Mouse (Mus musculus): ENCODE measurements at regions not wholly inside any gene's neighbourhood (a gene's known extent, or its start where the extent isn't known, plus 50 kb on each side); places are given as distances from the start of the nearest gene placed in this dataset.

DNA sequence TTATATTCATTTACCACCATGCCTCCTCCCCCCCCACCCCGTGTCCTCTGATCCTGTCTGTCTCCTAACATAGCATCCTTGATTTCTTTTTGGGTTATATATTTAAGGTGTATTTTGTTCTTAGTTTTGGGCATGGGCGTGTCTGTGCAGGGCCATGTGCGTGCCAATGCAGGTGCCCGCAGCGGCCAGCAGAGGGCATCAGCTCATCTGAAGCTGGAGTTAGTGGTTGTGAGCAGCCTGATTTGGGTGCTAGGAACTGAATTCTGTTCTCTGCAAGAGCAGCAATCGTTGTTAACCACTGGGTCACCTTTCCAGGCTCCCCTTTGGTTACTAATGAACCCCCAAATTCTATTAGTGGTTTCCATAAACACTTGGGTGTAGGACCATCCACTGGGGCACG, 167.5 kb upstream of the Zfp64 start:
- WGBS: 90% methylated on average over 7 of the region's 7 CpGs
- no peaks in the 10 kb centered on the region; the same call in 1 of the 2 replicates for H3K9me3 ChIP-seq (replicated peaks; ENCODE audit: control insufficient read depth, low read length, poor library complexity, severe bottlenecking)
- no peak for ATAC-seq
- H3K4me3 ChIP-seq (ENCODE audit: low read depth, low read length): no peak overlapping the region
- no peak overlapping the region for H3K9ac ChIP-seq (ENCODE audit: low read depth, low read length)
- no peak overlapping the region for H3K27ac ChIP-seq (ENCODE audit: low read length)
- H3K4me1 ChIP-seq (ENCODE audit: control insufficient read depth, insufficient read depth, low read length): no peaks in the 10 kb centered on the region
- no peaks in the 10 kb centered on the region for H3K36me3 ChIP-seq (ENCODE audit: control insufficient read depth, insufficient read depth, low read length)
- H3K4me2 ChIP-seq (ENCODE audit: low read length): no peak overlapping the region
- H3K27me3 ChIP-seq (ENCODE audit: control insufficient read depth, insufficient read depth, low read depth, low read length): no peaks in the 10 kb centered on the region

DNA sequence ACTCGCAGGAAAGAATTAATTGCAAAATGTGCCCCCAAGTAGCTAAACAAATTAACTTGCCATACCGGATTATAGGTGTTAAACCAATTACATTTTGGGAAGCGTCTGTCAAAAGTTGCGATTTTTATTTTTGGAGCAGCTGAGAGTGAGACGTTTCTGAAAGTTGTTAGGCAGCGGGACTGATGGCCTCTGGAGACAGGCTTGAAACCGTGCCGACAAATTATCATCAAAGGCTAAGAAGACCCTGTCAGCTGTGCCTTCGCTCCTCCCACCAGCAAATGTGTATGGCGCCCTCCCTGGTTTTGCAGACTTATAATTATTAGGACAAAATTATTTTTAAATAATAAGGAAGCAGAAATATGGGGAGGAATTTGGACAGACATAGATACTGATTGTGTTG, 161.5 kb upstream of the Zfp64 start:
- Histone ChIP-seq H3K4me3 (ENCODE audit: low read depth, low read length) (no peak overlapping the region), H3K4me1 (ENCODE audit: control insufficient read depth, insufficient read depth, low read length) (no peaks in the 10 kb centered on the region), H3K9ac (ENCODE audit: low read depth, low read length) (no peak overlapping the region), H3K9me3 (replicated peaks; ENCODE audit: control insufficient read depth, low read length, poor library complexity, severe bottlenecking) (no peaks in the 10 kb centered on the region), H3K4me2 (ENCODE audit: low read length) (no peak overlapping the region), H3K27ac (ENCODE audit: low read length) (no peak overlapping the region), H3K36me3 (ENCODE audit: control insufficient read depth, insufficient read depth, low read length) (no peaks in the 10 kb centered on the region), H3K27me3 (ENCODE audit: control insufficient read depth, insufficient read depth, low read depth, low read length) (no peaks in the 10 kb centered on the region)
- no peak for ATAC-seq
- 34% methylated on average over 10 of the region's 10 CpGs for WGBS

DNA sequence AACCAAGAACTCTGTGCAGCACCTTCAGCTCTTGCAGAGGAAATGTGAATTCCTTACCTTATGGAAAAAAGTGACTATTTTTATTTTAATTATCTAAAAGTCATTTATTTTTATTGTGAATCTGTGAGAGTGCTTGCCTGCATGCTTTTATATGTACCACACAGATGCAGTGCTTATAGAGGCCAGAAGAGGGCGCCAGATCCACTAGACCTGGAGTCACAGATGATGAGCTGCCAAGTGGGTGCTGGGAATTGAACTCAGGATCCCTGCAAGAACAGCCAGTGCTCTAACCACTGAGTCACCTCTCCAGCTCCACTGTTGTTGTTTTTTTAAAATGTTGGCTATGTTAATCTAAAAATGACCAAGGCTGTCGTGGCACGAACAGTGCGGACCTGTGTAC, 153.7 kb upstream of the Zfp64 start:
- 85% methylated on average over 4 of the region's 4 CpGs for WGBS
- H3K27ac ChIP-seq (ENCODE audit: low read length): no peak overlapping the region
- H3K4me3 ChIP-seq (ENCODE audit: low read depth, low read length): no peak overlapping the region
- no peaks in the 10 kb centered on the region for H3K9me3 ChIP-seq (replicated peaks; ENCODE audit: control insufficient read depth, low read length, poor library complexity, severe bottlenecking)
- no peak overlapping the region for H3K4me2 ChIP-seq (ENCODE audit: low read length)
- no peak overlapping the region for H3K9ac ChIP-seq (ENCODE audit: low read depth, low read length)
- no peaks in the 10 kb centered on the region for H3K4me1 ChIP-seq (ENCODE audit: control insufficient read depth, insufficient read depth, low read length)
- H3K27me3 ChIP-seq (ENCODE audit: control insufficient read depth, insufficient read depth, low read depth, low read length): no peaks in the 10 kb centered on the region
- no peak for ATAC-seq
- no peaks in the 10 kb centered on the region for H3K36me3 ChIP-seq (ENCODE audit: control insufficient read depth, insufficient read depth, low read length)

DNA sequence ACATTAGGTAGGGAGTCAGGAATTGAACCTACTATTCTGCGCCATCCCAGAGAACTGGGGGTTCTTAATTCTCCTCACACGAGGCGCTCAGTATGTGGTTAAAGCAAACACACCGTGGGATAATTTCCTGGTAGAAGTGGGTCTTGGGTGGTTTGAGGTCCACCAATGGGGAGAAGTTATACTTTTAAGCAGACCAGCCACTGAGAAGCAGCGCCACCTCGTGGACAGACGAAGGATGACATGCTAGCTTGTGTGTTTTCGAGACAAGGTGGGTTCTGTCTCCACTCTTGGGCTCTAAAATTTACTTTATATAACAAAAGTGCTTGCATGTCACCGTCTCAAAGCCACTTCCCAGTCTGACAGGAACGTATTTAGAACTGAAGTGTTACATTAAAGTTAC, 152.7 kb upstream of the Zfp64 start:
- Histone ChIP-seq H3K36me3 (ENCODE audit: control insufficient read depth, insufficient read depth, low read length) (no peaks in the 10 kb centered on the region), H3K4me3 (ENCODE audit: low read depth, low read length) (no peak overlapping the region), H3K4me1 (ENCODE audit: control insufficient read depth, insufficient read depth, low read length) (no peaks in the 10 kb centered on the region), H3K27me3 (ENCODE audit: control insufficient read depth, insufficient read depth, low read depth, low read length) (no peaks in the 10 kb centered on the region), H3K9ac (ENCODE audit: low read depth, low read length) (no peak overlapping the region), H3K9me3 (replicated peaks; ENCODE audit: control insufficient read depth, low read length, poor library complexity, severe bottlenecking) (no peaks in the 10 kb centered on the region), H3K27ac (ENCODE audit: low read length) (no peak overlapping the region), H3K4me2 (ENCODE audit: low read length) (no peak overlapping the region)
- no peak for ATAC-seq
- WGBS: 43% methylated on average over 10 of the region's 10 CpGs

DNA sequence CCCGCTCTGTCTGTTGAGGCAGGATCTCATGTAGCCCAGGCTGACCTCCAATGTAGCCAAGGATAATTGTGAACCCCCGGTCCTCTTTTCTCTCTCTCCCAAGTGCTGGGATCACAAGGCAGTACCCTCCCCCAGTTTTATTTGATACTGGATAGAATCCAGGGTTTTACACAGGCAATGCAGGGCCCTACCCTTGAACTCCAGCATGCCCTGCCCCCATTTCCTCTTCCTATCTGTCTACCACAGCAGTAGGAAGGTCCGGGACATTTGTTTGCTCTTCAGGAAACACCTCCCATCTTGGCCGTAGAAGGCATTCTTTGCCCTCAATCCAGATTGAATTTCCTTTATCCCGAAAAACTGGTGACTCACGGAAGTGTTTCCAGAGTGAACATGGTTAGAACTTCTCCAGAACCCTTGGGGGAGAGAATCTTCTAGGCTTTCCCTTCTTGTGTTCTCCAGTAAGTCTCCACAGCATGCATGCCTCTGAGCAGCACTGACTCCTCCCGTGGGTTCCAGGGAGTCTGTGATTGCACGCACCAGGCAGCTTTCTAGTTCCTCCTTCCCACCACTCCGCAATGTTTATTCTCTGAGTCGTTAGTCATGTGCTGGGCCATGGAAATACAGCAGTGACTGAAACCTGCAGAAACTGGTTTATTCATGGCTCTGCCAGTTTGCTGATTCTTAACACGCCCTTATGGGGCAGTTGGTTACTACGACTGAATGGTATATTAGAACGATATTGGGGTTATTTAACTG, 146.3 kb upstream of the Zfp64 start:
- H3K9ac ChIP-seq (ENCODE audit: low read depth, low read length): no peak overlapping the region
- H3K9me3 ChIP-seq (replicated peaks; ENCODE audit: control insufficient read depth, low read length, poor library complexity, severe bottlenecking): peaks cover 7% of the 10 kb centered on the region; the same call in 1 of the 2 replicates
- 93% methylated on average over 13 of the region's 13 CpGs for WGBS
- no peaks in the 10 kb centered on the region for H3K4me1 ChIP-seq (ENCODE audit: control insufficient read depth, insufficient read depth, low read length)
- H3K27me3 ChIP-seq (ENCODE audit: control insufficient read depth, insufficient read depth, low read depth, low read length): no peaks in the 10 kb centered on the region
- no peak overlapping the region for H3K4me2 ChIP-seq (ENCODE audit: low read length)
- H3K36me3 ChIP-seq (ENCODE audit: control insufficient read depth, insufficient read depth, low read length): no peaks in the 10 kb centered on the region
- H3K27ac ChIP-seq (ENCODE audit: low read length): no peak overlapping the region
- H3K4me3 ChIP-seq (ENCODE audit: low read depth, low read length): no peak overlapping the region
- ATAC-seq: no peak

DNA sequence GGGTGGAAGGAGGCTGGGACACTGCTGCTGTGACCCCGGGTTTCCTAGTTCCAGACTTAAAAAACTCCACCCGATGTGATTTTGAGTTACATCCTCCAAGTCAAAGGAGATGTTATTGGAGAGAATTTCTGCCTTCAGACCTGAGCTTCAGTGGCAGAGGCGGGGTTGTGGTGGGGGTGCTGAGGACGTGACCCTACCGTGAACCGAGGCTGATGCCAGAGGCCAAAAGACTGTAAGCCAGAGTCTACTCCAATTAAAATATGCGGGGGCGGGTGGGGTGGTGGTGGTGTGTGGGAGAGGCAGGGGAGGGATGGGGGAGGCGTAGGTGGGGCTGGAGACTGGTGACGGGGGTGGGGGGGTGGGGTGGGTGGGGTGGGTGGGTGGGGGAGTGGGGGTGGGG, 145.1 kb upstream of the Zfp64 start:
- H3K4me1 ChIP-seq (ENCODE audit: control insufficient read depth, insufficient read depth, low read length): no peaks in the 10 kb centered on the region
- ATAC-seq: no peak
- H3K36me3 ChIP-seq (ENCODE audit: control insufficient read depth, insufficient read depth, low read length): no peaks in the 10 kb centered on the region
- H3K4me2 ChIP-seq (ENCODE audit: low read length): no peak overlapping the region
- H3K27me3 ChIP-seq (ENCODE audit: control insufficient read depth, insufficient read depth, low read depth, low read length): no peaks in the 10 kb centered on the region
- H3K9me3 ChIP-seq (replicated peaks; ENCODE audit: control insufficient read depth, low read length, poor library complexity, severe bottlenecking): peaks cover 7% of the 10 kb centered on the region; the same call in 1 of the 2 replicates
- no peak overlapping the region for H3K9ac ChIP-seq (ENCODE audit: low read depth, low read length)
- no peak overlapping the region for H3K4me3 ChIP-seq (ENCODE audit: low read depth, low read length)
- H3K27ac ChIP-seq (ENCODE audit: low read length): no peak overlapping the region
- WGBS: 85% methylated on average over 8 of the region's 10 CpGs

DNA sequence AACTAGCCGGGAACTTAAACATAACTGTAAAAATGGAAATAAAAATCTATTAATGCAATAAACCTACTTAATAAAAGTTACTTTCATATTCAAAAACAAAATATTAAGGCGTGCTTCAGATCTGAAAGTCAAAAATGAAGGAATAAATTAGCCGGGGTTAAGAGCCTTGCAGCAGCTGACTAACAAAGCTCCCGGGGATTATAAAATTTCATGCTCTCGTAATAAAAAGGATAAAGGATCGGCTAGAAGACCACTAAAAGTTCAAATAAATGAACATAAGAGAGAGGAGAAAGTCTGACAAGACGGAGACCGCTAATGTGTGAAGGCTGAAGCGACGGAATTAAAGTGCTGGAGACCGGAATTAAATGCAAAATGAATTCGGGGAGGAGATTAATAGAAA, 144.3 kb upstream of the Zfp64 start:
- ATAC-seq: no peak
- 38% methylated on average over 12 of the region's 12 CpGs for WGBS
- no peaks in the 10 kb centered on the region; the same call in 1 of the 2 replicates for H3K4me1 ChIP-seq (ENCODE audit: control insufficient read depth, insufficient read depth, low read length)

DNA sequence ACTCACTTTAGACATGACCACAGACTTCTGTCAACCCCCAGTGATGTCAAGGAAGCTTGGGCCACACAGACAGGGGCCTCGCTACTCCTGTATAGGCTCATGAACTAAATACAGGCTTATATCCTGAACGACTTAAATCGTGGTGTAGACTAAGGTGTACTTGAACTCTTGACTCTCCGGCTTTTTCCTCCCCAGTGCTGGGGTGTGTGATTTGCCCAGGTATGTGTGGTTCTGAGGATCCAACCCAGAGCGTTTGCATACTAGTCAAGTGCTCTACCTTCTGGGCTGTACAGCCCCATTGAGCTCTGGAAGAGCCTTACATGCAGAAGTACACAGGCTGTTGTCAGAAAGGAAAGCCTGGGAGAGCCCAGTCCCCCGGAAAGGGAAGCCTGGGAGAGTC, 143.2 kb upstream of the Zfp64 start:
- ATAC-seq: no peak
- Histone ChIP-seq H3K27me3 (ENCODE audit: control insufficient read depth, insufficient read depth, low read depth, low read length) (no peaks in the 10 kb centered on the region), H3K27ac (ENCODE audit: low read length) (no peak overlapping the region), H3K9me3 (replicated peaks; ENCODE audit: control insufficient read depth, low read length, poor library complexity, severe bottlenecking) (peaks cover 10% of the 10 kb centered on the region; the same call in 1 of the 2 replicates), H3K9ac (ENCODE audit: low read depth, low read length) (no peak overlapping the region), H3K36me3 (ENCODE audit: control insufficient read depth, insufficient read depth, low read length) (no peaks in the 10 kb centered on the region), H3K4me1 (ENCODE audit: control insufficient read depth, insufficient read depth, low read length) (peaks cover 4% of the 10 kb centered on the region; the same call in 1 of the 2 replicates), H3K4me3 (ENCODE audit: low read depth, low read length) (no peak overlapping the region), H3K4me2 (ENCODE audit: low read length) (no peak overlapping the region)
- WGBS: 90% methylated on average over 6 of the region's 6 CpGs

More for the DNA sequence above, 144.3 kb upstream of the Zfp64 start:
- Histone ChIP-seq H3K9me3 (replicated peaks; ENCODE audit: control insufficient read depth, low read length, poor library complexity, severe bottlenecking) (peaks cover 10% of the 10 kb centered on the region; the same call in 1 of the 2 replicates), H3K4me2 (ENCODE audit: low read length) (no peak overlapping the region), H3K36me3 (ENCODE audit: control insufficient read depth, insufficient read depth, low read length) (no peaks in the 10 kb centered on the region), H3K27ac (ENCODE audit: low read length) (no peak overlapping the region), H3K4me3 (ENCODE audit: low read depth, low read length) (no peak overlapping the region), H3K27me3 (ENCODE audit: control insufficient read depth, insufficient read depth, low read depth, low read length) (no peaks in the 10 kb centered on the region), H3K9ac (ENCODE audit: low read depth, low read length) (no peak overlapping the region)

DNA sequence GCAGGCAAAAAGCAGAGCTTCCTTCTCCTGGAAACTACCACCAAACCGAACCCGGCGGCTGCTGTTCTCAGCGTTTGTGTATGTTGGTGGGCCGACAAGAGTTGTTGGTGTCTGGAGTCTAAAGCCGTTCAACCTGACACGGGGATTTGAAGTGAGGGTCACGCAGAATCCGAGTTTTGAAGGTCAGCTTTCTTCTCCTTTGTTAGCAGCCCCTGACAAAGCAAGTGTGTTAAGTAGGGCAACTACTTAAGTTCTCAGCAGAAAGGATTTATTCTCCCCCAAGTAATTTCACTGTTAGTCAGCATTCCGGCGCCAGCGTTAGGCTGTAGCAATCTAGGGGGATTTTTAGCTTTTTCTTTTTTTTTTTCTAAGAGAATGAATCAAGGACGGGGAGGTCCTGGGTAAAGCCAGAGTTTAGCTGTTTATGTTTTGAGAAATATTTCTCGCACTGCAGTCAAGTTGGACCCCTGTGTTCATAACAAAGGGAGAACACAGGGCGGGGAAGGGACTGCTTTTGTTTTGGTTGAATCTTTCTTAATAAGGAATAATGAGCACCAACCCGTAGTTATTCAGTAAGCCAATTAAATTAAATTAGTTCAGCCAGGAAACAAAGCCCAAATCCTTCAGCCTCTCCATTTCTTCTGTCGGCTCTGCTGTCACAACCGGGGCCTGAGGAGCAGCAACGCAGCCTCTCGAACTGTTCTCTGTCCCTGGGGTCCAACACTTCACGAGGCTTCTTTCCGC, 138.8 kb upstream of the Zfp64 start:
- H3K9me3 ChIP-seq (replicated peaks; ENCODE audit: control insufficient read depth, low read length, poor library complexity, severe bottlenecking): peaks cover 3% of the 10 kb centered on the region; the same call in 1 of the 2 replicates
- H3K36me3 ChIP-seq (ENCODE audit: control insufficient read depth, insufficient read depth, low read length): no peaks in the 10 kb centered on the region
- 0 out of 2 replicates have a peak overlapping the region, but pooled peaks have one; percentile 3 for H3K4me2 ChIP-seq (ENCODE audit: low read length)
- peaks cover 4% of the 10 kb centered on the region; the same call in 1 of the 2 replicates for H3K4me1 ChIP-seq (ENCODE audit: control insufficient read depth, insufficient read depth, low read length)
- H3K4me3 ChIP-seq (ENCODE audit: low read depth, low read length): no peak overlapping the region
- 31% methylated on average over 22 of the region's 22 CpGs for WGBS
- H3K27ac ChIP-seq (ENCODE audit: low read length): no peak overlapping the region; the same call in 1 of the 2 replicates
- no peaks in the 10 kb centered on the region for H3K27me3 ChIP-seq (ENCODE audit: control insufficient read depth, insufficient read depth, low read depth, low read length)
- no peak for ATAC-seq
- H3K9ac ChIP-seq (ENCODE audit: low read depth, low read length): no peak overlapping the region

Measured in midbrain, embryonic 16.5 days (tissue).